Mouse (Mus musculus): ENCODE measurements around the gene Spon2.
A peak's percentile ranks its signal among the peaks of the same experiment; 100 is the strongest.

Spon2 gene

DNA sequence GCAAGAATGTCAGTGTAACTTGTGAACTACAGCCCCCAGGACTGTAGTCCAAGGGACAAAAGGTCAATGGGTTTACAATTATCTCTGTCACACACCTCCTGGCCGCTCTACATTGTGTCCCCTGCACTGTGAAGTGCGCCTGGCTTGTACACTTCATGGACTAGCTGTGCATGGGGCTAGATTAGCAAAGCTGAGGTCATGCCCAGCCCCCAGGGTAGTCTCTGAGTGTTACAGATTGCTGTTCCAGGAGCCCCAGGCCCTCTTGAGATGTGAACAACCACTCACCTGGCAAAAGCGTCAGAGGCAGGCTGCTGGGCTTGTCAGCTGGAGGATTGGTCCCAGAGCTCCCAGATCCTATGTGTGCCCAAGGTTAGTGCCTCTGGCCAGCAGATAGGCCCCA is 592 bp downstream of the Spon2 start:
- no peak for DNase-seq (ENCODE audit: low read depth, low spot score)

- DNase-seq (ENCODE audit: low read depth, low spot score), result no peak
Measured at GRCm38 (mm10) chr5:33214723-33215122, 3.5 kb downstream of the Spon2 start.

- no peak for DNase-seq (ENCODE audit: low read depth, low spot score)
Measured at GRCm38 (mm10) chr5:33211254-33211653, 7.0 kb downstream of the Spon2 start.

DNA sequence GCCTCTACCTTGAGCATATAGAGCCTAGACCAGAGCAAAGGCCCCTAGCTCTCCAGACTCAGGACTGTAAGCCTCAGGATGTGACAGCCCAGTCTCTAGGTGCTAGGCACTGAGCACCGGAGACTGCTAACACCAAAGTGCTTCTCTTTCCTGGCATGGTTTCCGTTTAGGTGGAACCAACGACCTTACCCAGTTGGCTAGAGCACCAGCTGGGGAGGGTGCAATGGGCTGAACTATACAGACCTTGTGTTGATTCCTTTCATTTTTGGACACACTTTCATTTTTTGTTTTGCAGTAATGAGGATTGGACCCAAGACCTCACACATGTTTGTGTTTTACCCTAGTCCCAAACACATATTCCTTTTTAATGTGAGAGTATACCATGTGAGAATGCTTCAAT is 7.7 kb downstream of the Spon2 start:
- DNase-seq (ENCODE audit: low read depth, low spot score), result no peak

DNA sequence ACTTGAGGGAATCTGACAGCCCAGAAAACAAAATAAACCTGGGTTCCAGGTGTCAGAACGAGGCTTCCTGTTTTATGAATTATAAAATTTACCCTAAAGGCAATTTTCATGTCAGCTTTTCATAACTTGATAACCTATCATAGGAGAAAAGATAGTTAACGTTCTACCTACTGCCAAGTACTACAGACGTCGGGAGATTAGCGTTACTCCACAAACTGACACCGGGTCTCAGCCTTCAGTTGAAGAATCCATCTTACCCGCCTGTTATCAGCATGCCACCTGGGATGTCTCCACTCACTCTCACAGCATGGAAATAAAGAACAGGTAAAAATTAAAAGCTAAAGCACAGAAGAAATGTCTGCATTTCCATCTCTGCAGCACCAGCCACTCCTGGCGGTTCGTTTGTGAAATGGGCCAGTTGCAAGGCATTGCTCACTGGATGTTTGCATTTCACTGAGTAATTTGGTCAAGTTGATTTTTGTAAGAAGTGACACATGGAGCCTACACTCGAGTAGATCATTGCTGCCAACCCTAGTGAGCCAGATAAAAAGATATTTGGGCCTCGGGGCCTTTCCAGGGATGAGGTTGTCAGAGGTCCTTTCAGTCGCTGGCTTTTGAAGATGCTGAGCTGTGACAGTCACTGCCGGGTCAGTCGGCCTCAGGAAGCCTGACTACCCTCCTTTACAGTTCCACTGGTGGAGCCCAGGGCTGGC is 9.6 kb downstream of the Spon2 start:
- DNase-seq (ENCODE audit: low read depth, low spot score), result no peak

DNA sequence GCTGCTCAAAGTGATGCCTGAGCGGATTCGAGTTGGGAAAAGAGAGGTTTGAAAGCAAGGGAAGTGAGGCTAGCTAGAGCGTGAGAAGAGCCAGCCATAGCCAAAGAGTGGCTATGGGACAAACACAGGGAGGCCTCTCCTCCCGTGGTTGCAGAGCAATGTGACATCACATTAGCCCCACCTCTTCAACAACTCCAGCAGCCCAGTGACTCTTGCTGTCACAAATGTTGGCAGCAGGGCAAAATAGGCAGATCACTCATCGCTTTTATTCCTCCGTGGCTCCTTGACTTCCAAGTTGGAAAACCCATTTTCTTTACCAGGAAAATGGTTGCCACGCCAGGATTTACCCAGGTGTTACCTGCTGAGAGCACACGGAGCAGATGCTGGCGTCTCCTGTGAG is 11.1 kb downstream of the Spon2 start:
- no peak for DNase-seq (ENCODE audit: low read depth, low spot score)

- DNase-seq (ENCODE audit: low read depth, low spot score), result no peak
Measured at GRCm38 (mm10) chr5:33206328-33206727, 11.9 kb downstream of the Spon2 start.

- no peak for DNase-seq (ENCODE audit: low read depth, low spot score)
Measured at GRCm38 (mm10) chr5:33204284-33204683, 14.0 kb downstream of the Spon2 start.

GRCm38 (mm10) chr5:33203691-33204242 is 14.5 kb downstream of the Spon2 start:
- peak; percentile 72 for DNase-seq (ENCODE audit: low read depth, low spot score)

GRCm38 (mm10) chr5:33203171-33203565 is 15.1 kb downstream of the Spon2 start:
- no peak for DNase-seq (ENCODE audit: low read depth, low spot score)

DNA sequence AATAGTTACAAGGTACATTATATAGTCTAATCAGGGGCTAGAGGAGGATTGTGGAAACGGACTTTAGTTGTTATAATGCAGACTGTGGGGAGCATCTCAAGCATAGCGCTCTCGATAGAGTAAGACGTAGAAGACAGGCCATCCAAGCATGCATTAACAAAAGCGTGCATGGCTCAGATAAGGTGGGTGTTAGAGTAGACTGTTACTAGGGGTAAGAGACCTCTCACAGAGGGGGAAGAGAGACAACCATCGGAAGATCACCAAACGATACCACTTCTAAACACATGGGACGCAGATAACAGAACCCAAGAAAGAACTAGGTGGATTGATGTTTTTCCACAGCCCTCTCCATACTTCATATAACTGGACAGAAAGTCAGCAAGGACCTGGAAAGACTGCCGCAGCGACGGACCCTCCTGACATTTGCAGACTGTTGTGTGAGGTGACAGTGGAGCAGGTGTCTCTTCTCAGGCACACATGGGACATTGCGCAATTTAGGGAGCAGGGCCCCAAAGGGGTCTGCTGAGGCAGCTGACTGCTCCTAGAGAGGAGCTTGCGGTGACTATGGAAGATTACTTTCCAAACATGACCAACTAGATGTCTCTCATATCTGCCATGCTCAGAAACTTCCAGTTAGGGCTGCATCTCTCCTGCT is 15.6 kb downstream of the Spon2 start:
- no peak for DNase-seq (ENCODE audit: low read depth, low spot score)

DNA sequence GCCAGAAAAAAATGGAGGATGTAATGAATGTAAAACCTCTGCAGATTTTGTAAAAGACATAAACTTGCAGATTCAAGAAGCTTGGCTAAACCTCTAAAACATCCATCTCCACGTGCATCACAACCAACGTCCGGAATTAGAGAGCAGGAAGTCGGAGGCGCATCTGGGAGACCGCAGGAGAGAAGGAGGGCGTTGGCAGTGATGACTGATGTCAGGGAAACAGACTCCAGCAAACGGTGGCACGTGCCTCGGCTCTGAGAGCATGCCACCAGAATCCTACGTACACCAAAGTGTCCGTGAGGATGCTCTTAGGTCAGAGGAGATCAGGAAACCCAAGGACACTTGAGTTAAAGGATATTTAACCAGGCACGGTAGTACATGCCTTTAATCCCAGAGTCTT is 16.6 kb downstream of the Spon2 start:
- DNase-seq (ENCODE audit: low read depth, low spot score), result no peak

DNA sequence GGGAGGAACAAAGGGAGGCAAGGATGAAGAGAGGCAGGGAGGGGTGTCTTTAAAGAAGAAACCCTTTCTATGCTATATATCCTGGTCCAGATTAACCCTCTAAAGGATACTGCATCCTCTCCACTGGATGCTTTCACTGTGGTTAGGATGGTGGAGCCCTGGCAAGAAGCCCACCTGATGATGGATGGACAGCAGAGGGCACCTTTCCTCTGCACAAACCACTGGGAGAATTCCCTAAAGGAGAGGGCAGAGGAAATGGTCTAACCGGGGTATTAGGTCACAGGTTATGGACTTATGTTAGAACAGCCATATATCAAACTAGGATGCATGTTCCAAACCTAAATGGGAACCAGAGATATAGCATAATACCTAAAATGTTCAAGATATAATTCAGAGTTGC is 18.2 kb downstream of the Spon2 start:
- no peak for DNase-seq (ENCODE audit: low read depth, low spot score)

DNA sequence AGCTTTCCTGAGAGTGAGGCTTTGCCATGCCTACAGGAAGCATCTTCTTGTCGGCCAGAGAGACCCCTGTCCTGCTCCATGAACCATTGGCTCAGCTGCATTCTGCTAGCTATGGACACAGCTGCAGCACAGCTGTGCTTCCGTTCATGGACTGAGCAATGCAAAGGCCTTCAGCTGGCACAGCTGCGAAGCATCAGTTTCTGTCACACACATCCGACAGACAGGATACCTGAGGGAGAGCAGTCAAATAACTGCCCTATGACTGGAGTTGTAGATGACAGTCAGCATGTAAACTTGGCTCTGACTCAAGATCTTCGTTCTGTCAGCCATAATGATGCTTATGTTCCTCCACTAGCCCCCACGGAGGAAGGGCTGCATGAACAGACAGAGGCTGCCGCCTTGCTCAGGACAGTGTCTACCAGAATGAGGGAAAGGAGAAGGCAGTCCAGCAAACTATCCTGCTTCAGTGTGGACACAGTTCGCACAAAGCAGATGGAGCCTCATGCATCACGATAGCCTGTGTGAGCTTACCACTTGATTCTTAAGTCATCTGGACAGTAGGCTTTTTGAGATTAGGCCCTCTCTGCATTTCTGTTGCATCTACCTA is 22.9 kb downstream of the Spon2 start:
- no peak for DNase-seq (ENCODE audit: low read depth, low spot score)

- DNase-seq (ENCODE audit: low read depth, low spot score), result no peak
Measured at GRCm38 (mm10) chr5:33193567-33193966, 24.7 kb downstream of the Spon2 start.

Data from embryo, embryonic 11.5 days (tissue).